Mouse (Mus musculus): ENCODE results near the gene Msi2. TPM values are rescaled to one million over a fixed set of nuclear protein-coding genes. Genes with fewer than 3 reads are reported as not detected.

The Msi2 gene
- polyA plus RNA-seq, 1 experiment from 2014 or later: 24.5 TPM

DNA sequence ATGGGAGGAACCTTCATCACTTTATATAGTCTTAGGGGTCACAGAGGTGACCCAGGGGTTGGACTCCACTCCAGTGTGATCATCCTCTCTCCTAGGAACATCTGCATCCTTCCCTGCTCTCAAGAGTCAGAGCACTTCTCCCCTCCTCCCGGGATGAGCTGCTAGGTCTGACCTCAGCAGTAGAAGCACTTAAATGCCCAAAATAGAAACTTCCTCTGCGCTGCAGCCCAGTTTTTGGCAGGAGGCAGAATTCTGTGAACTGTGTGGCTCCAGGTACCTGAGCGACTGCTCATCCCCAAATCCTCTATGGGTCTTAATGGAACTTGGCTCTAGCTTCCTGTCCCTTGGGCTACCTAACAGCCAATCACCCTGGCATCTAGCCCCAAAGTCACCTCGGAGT, 228.3 kb downstream of the Msi2 start:
- DNase-seq (ENCODE audit: low spot score) (no peak), ATAC-seq (replicated peaks; ENCODE audit: low FRiP score, low read depth) (0 out of 2 replicates have a peak, but pooled peaks have one; percentile 29)
- no peak overlapping the region for H3K27ac ChIP-seq
- H3K9me3 ChIP-seq (replicated peaks; ENCODE audit: low read length): no peaks in the 10 kb centered on the region
- no peak overlapping the region for H3K4me3 ChIP-seq (replicated peaks; ENCODE audit: low read depth, low read length)
- peaks cover 17% of the 10 kb centered on the region; the same call in 1 of the 2 replicates for H3K4me1 ChIP-seq (replicated peaks; ENCODE audit: insufficient read depth, low read length)
- H3K9ac ChIP-seq (ENCODE audit: low read depth, low read length): no peak overlapping the region
- WGBS: 52% methylated on average over 4 of the region's 4 CpGs
- TF ChIP-seq CTCF (IDR thresholded peaks at IDR 0.05; ENCODE audit: low read depth): no peak
- H3K27me3 ChIP-seq (ENCODE audit: insufficient read depth, low read length): no peaks in the 10 kb centered on the region
- no peaks in the 10 kb centered on the region for H3K36me3 ChIP-seq (ENCODE audit: insufficient read depth, low read length)
- H3K4me2 ChIP-seq (ENCODE audit: low read length): no peak overlapping the region

GRCm38 (mm10) chr11:88488941-88489724, 229.2 kb downstream of the Msi2 start:
- no peak for TF ChIP-seq CTCF (IDR thresholded peaks at IDR 0.05; ENCODE audit: low read depth)
- no peak overlapping the region for H3K4me2 ChIP-seq (ENCODE audit: low read length)
- DNase-seq (ENCODE audit: low spot score) (peak; percentile 21), ATAC-seq (replicated peaks; ENCODE audit: low FRiP score, low read depth) (no peak)
- H3K27ac ChIP-seq: no peak overlapping the region
- no peak overlapping the region for H3K9ac ChIP-seq (ENCODE audit: low read depth, low read length)
- no peak overlapping the region for H3K4me3 ChIP-seq (replicated peaks; ENCODE audit: low read depth, low read length)
- no peaks in the 10 kb centered on the region for H3K9me3 ChIP-seq (replicated peaks; ENCODE audit: low read length)
- H3K4me1 ChIP-seq (replicated peaks; ENCODE audit: insufficient read depth, low read length): peaks cover 19% of the 10 kb centered on the region; the same call in 1 of the 2 replicates
- 63% methylated on average over 17 of the region's 17 CpGs for WGBS
- H3K27me3 ChIP-seq (ENCODE audit: insufficient read depth, low read length): no peaks in the 10 kb centered on the region
- H3K36me3 ChIP-seq (ENCODE audit: insufficient read depth, low read length): no peaks in the 10 kb centered on the region

- 76% methylated on average over 13 of the region's 13 CpGs for WGBS
- H3K36me3 ChIP-seq (ENCODE audit: insufficient read depth, low read length): no peaks in the 10 kb centered on the region
- H3K27ac ChIP-seq: no peak overlapping the region
- DNase-seq (ENCODE audit: low spot score) (no peak), ATAC-seq (replicated peaks; ENCODE audit: low FRiP score, low read depth) (no peak)
- no peaks in the 10 kb centered on the region for H3K27me3 ChIP-seq (ENCODE audit: insufficient read depth, low read length)
- no peaks in the 10 kb centered on the region for H3K9me3 ChIP-seq (replicated peaks; ENCODE audit: low read length)
- TF ChIP-seq CTCF (IDR thresholded peaks at IDR 0.05; ENCODE audit: low read depth): no peak
- H3K4me1 ChIP-seq (replicated peaks; ENCODE audit: insufficient read depth, low read length): peaks cover 19% of the 10 kb centered on the region; the same call in 1 of the 2 replicates
- no peak overlapping the region for H3K4me3 ChIP-seq (replicated peaks; ENCODE audit: low read depth, low read length)
- no peak overlapping the region for H3K9ac ChIP-seq (ENCODE audit: low read depth, low read length)
- H3K4me2 ChIP-seq (ENCODE audit: low read length): no peak overlapping the region
Observed at GRCm38 (mm10) chr11:88488175-88488940, 230.0 kb downstream of the Msi2 start.

- WGBS: 52% methylated on average over 1 of the region's 1 CpGs
- TF ChIP-seq CTCF (IDR thresholded peaks at IDR 0.05; ENCODE audit: low read depth): peak; percentile 19; the same call in 1 of the 2 replicates
- Histone ChIP-seq H3K4me1 (replicated peaks; ENCODE audit: insufficient read depth, low read length) (peaks cover 29% of the 10 kb centered on the region), H3K4me3 (replicated peaks; ENCODE audit: low read depth, low read length) (no peak overlapping the region), H3K27ac (peak overlapping the region; percentile 38; the same call in 1 of the 2 replicates), H3K4me2 (ENCODE audit: low read length) (no peak overlapping the region), H3K9me3 (replicated peaks; ENCODE audit: low read length) (no peaks in the 10 kb centered on the region), H3K27me3 (ENCODE audit: insufficient read depth, low read length) (no peaks in the 10 kb centered on the region), H3K36me3 (ENCODE audit: insufficient read depth, low read length) (no peaks in the 10 kb centered on the region), H3K9ac (ENCODE audit: low read depth, low read length) (no peak overlapping the region)
- DNase-seq (ENCODE audit: low spot score): no peak
- peak; percentile 37; the same call in 1 of the 2 replicates for ATAC-seq (replicated peaks; ENCODE audit: low FRiP score, low read depth)
Observed at GRCm38 (mm10) chr11:88485987-88486386, 232.3 kb downstream of the Msi2 start.

DNA sequence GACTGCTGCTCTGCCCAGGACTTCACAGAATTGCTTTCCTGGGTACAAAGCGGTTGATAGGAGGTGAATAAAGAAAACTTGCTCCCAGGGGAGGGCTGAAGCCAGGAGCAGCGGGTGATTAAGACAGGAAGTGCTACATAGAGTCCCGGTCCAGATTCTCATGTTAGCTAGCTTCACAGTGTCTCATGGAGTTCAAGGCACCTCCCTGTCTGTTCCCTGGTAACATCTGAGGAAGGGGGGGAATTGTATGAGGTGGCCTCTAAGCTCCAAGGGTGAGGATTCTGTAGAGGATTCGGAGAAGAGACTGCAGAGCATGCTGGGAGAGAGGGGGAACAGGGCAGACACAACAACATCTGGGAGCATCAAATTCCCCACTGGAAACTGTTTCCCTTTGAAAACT, 233.2 kb downstream of the Msi2 start:
- Histone ChIP-seq H3K4me1 (replicated peaks; ENCODE audit: insufficient read depth, low read length) (peaks cover 31% of the 10 kb centered on the region), H3K9ac (ENCODE audit: low read depth, low read length) (no peak overlapping the region), H3K27ac (peak overlapping the region; percentile 55), H3K4me3 (replicated peaks; ENCODE audit: low read depth, low read length) (no peak overlapping the region), H3K27me3 (ENCODE audit: insufficient read depth, low read length) (no peaks in the 10 kb centered on the region), H3K36me3 (ENCODE audit: insufficient read depth, low read length) (no peaks in the 10 kb centered on the region), H3K9me3 (replicated peaks; ENCODE audit: low read length) (no peaks in the 10 kb centered on the region), H3K4me2 (ENCODE audit: low read length) (no peak overlapping the region)
- no peak for TF ChIP-seq CTCF (IDR thresholded peaks at IDR 0.05; ENCODE audit: low read depth)
- DNase-seq (ENCODE audit: low spot score) (no peak), ATAC-seq (replicated peaks; ENCODE audit: low FRiP score, low read depth) (no peak)
- WGBS: 31% methylated on average over 4 of the region's 4 CpGs

DNA sequence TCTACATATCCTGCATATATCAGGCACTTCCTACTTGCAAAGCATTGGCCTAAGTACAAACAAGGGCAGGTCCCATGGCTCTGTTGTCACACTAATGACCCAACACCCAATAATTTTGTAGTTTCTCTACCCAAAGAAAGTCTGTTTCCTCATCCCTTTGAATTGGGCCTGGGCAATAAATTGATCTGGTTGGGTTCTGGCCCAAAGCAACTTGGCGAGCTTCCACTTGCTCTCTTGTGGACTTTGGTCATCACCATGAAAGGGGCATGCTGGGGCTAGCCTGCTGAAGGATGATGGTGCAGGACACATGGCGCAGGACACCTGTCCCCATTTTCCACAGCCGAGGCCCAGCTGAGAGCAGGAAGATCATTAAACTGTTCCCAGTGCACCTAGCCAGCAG, 234.3 kb downstream of the Msi2 start:
- no peaks in the 10 kb centered on the region for H3K9me3 ChIP-seq (replicated peaks; ENCODE audit: low read length)
- no peaks in the 10 kb centered on the region for H3K36me3 ChIP-seq (ENCODE audit: insufficient read depth, low read length)
- no peak overlapping the region for H3K9ac ChIP-seq (ENCODE audit: low read depth, low read length)
- no peak for ATAC-seq (replicated peaks; ENCODE audit: low FRiP score, low read depth)
- no peak for DNase-seq (ENCODE audit: low spot score)
- H3K4me3 ChIP-seq (replicated peaks; ENCODE audit: low read depth, low read length): no peak overlapping the region
- no peak for TF ChIP-seq CTCF (IDR thresholded peaks at IDR 0.05; ENCODE audit: low read depth)
- 89% methylated on average over 3 of the region's 3 CpGs for WGBS
- H3K4me1 ChIP-seq (replicated peaks; ENCODE audit: insufficient read depth, low read length): peaks cover 27% of the 10 kb centered on the region
- H3K27ac ChIP-seq: no peak overlapping the region
- no peaks in the 10 kb centered on the region for H3K27me3 ChIP-seq (ENCODE audit: insufficient read depth, low read length)
- H3K4me2 ChIP-seq (ENCODE audit: low read length): no peak overlapping the region

Measured in kidney, postnatal 0 days (tissue).